Mouse (Mus musculus) liver, embryonic 13.5 days (tissue): ENCODE results near the gene Eva1b. TPM values are rescaled to one million over a fixed set of nuclear protein-coding genes. Genes with fewer than 3 reads are reported as not detected.

ENCODE experiments used
- polyA plus RNA-seq: library from polyadenylated mRNA; unstranded; fragments of >200 nt; fragmentation: Nextera tagmentation; extraction: Ambion mirVana; gene quantifications from 2 replicates; pipeline ENCODE4 v1.2.1, GENCODE M21; 2015

Gene Eva1b
- polyA plus RNA-seq, 1 experiment from 2014 or later = 13.3 TPM

Other genes starting within 250 kb of the Eva1b start
- 2.0 and 2.4 TPM in 2 replicates for gene Csf3r, start 123.2 kb upstream of the Eva1b start, polyA plus RNA-seq
- 112 and 127 TPM in 2 replicates for gene Mrps15, start 100.8 kb upstream of the Eva1b start, polyA plus RNA-seq
- 1.4 and 1.5 TPM in 2 replicates for gene Oscp1, start 89.2 kb upstream of the Eva1b start, polyA plus RNA-seq
- gene Lsm10, start 51.1 kb upstream of the Eva1b start, polyA plus RNA-seq = 31.1 and 31.3 TPM in 2 replicates
- gene Stk40, start 43.8 kb upstream of the Eva1b start, polyA plus RNA-seq = 13.9 and 15.9 TPM in 2 replicates
- gene Sh3d21, start 15.7 kb downstream of the Eva1b start, polyA plus RNA-seq = 0.82 and 1.3 TPM in 2 replicates
- gene Thrap3, start 55.0 kb downstream of the Eva1b start, polyA plus RNA-seq = 98.1 and 121 TPM in 2 replicates
- gene Map7d1, start 108.6 kb downstream of the Eva1b start, polyA plus RNA-seq = 6.6 and 7.3 TPM in 2 replicates
- 40.5 and 41.5 TPM in 2 replicates for gene Trappc3, start 114.6 kb downstream of the Eva1b start, polyA plus RNA-seq
- 0.99 and 1.2 TPM in 2 replicates for gene Col8a2, start 139.0 kb downstream of the Eva1b start, polyA plus RNA-seq
- gene Adprhl2, start 174.0 kb downstream of the Eva1b start, polyA plus RNA-seq = 30.4 and 30.9 TPM in 2 replicates
- gene Tekt2, start 177.9 kb downstream of the Eva1b start, polyA plus RNA-seq = 0.51 and 0.53 TPM in 2 replicates